8 mouse cellular contexts compared by ENCODE assay signal in the genomic region with DNA sequence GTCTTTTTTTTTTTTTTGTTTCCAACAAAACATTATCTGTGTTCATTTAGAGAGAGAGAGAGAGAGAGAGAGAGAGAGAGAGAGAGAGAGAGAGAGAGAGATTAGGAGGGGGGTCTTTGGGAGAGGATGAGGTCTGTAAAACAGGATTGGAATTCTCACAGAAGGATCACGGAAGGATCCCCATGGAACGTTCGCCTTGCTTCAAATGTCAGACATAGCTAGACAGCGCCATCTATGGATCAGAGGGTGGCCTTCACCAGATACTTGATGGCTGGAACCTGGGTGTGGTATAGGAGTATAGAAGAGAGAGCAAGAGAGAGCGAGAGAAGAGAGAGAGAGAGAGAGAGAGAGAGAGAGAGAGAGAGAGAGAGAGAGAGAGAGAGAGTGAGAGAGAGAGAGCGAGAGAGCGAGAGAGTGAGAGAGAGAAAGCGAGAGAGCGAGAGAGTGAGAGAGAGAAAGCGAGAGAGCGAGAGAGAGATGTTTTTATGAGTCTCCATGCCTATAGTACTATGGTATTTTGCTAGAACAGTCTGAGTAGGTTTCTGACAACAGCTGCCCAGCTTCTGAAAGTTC. TPM values are rescaled to one million over a fixed set of nuclear protein-coding genes. Genes with fewer than 3 reads are reported as not detected.
DNase-seq lines count a peak whose midpoint lies in the region; ATAC-seq and TF ChIP-seq lines count a peak whose summit lies in the region.

No protein-coding gene starts in this region.

- peak; percentile 85 for ATAC-seq in embryonic facial prominence, embryonic 14.5 days (ENCODE audit: low read depth)
- peak; percentile 86 for ATAC-seq in hindbrain, postnatal 0 days

- H3K9me3 ChIP-seq in embryonic facial prominence, embryonic 14.5 days (ENCODE audit: control insufficient read depth, low read length) = no peaks in the 10 kb centered on the region
- H3K9me3 ChIP-seq in hindbrain, postnatal 0 days (ENCODE audit: low read length) = no peaks in the 10 kb centered on the region
- H3K9me3 ChIP-seq in megakaryocyte, embryonic 14.5 days = no peaks in the 10 kb centered on the region

- H3K36me3 ChIP-seq in embryonic facial prominence, embryonic 14.5 days (ENCODE audit: control insufficient read depth, insufficient read depth, low read length) = no peaks in the 10 kb centered on the region
- H3K36me3 ChIP-seq in hindbrain, postnatal 0 days (ENCODE audit: insufficient read depth, low read length) = no peaks in the 10 kb centered on the region
- H3K36me3 ChIP-seq in megakaryocyte, embryonic 14.5 days (replicated peaks; ENCODE audit: low read length) = no peaks in the 10 kb centered on the region

- no peak overlapping the region for H3K4me3 ChIP-seq in embryonic facial prominence, embryonic 14.5 days (ENCODE audit: low read depth, low read length)
- H3K4me3 ChIP-seq in hindbrain, postnatal 0 days (ENCODE audit: low read length) = no peak overlapping the region
- H3K4me3 ChIP-seq in megakaryocyte, embryonic 14.5 days (replicated peaks) = peak overlapping the region; percentile 69

- peak overlapping the region; percentile 22; the same call in 1 of the 2 replicates for H3K4me2 ChIP-seq in embryonic facial prominence, embryonic 14.5 days (ENCODE audit: low read depth, low read length)
- no peak overlapping the region for H3K4me2 ChIP-seq in hindbrain, postnatal 0 days (ENCODE audit: low read depth, low read length)

- 26% methylated on average over 11 of the region's 11 CpGs for WGBS in embryonic facial prominence, embryonic 14.5 days
- 21% methylated on average over 11 of the region's 11 CpGs for WGBS in hindbrain, postnatal 0 days

- no peak overlapping the region for H3K27ac ChIP-seq in embryonic facial prominence, embryonic 14.5 days (replicated peaks; ENCODE audit: low read depth, low read length)
- no peak overlapping the region for H3K27ac ChIP-seq in hindbrain, postnatal 0 days

- no peaks in the 10 kb centered on the region for H3K27me3 ChIP-seq in embryonic facial prominence, embryonic 14.5 days (replicated peaks; ENCODE audit: control insufficient read depth, insufficient read depth, low read length)
- no peaks in the 10 kb centered on the region for H3K27me3 ChIP-seq in hindbrain, postnatal 0 days (ENCODE audit: insufficient read depth, low read length)
- peaks cover 34% of the 10 kb centered on the region for H3K27me3 ChIP-seq in megakaryocyte, embryonic 14.5 days (replicated peaks)

- peak; percentile 88 for TF ChIP-seq CTCF in hindbrain, postnatal 0 days (IDR thresholded peaks at IDR 0.05; ENCODE audit: low read depth)

- peak; percentile 65 for DNase-seq in gastrocnemius, adult 18-20 months (ENCODE audit: low spot score)
- DNase-seq in gastrocnemius, postnatal 25 days = no peak
- peak; percentile 45 for DNase-seq in adrenal gland, postnatal 25 days
- peak; percentile 93 for DNase-seq in embryonic facial prominence, embryonic 14.5 days (ENCODE audit: low spot score)
- DNase-seq in hindbrain, postnatal 0 days (ENCODE audit: low spot score) = peak; percentile 95
- DNase-seq in left cerebral cortex, adult 18-20 months (ENCODE audit: low spot score in 2 of 2) = peak; percentile 69 to 80
- DNase-seq in right cerebral cortex, postnatal 25 days = peak; percentile 33

- H3K4me1 ChIP-seq in embryonic facial prominence, embryonic 14.5 days (ENCODE audit: control insufficient read depth, insufficient read depth, low read length) = no peaks in the 10 kb centered on the region
- H3K4me1 ChIP-seq in hindbrain, postnatal 0 days (ENCODE audit: insufficient read depth, low read length) = no peaks in the 10 kb centered on the region
- peaks cover 6% of the 10 kb centered on the region for H3K4me1 ChIP-seq in megakaryocyte, embryonic 14.5 days

- H3K9ac ChIP-seq in embryonic facial prominence, embryonic 14.5 days (ENCODE audit: low read depth, low read length) = no peak overlapping the region; the same call in 1 of the 2 replicates
- H3K9ac ChIP-seq in hindbrain, postnatal 0 days (replicated peaks; ENCODE audit: low read length) = no peak overlapping the region

RNA-seq across cellular contexts. Expression of a gene that starts 6.3 kb away (rescaled TPM):
- total RNA-seq in gastrocnemius, adult 18-20 months (2021) = not detected
- not detected for total RNA-seq in gastrocnemius, postnatal 25 days (2021)
- total RNA-seq in adrenal gland, postnatal 25 days (2021) = 1.00 TPM in 1 of 2 replicates, not detected in the other
- polyA plus RNA-seq in embryonic facial prominence, embryonic 14.5 days (2014; fragmentation: Nextera tagmentation; extraction: Ambion mirVana) = 0.13 TPM in 1 of 2 replicates, not detected in the other
- total RNA-seq in hindbrain, postnatal 0 days (2014; rRNA removed) = not detected in 2 replicates
- polyA plus RNA-seq in hindbrain, postnatal 0 days (2015; fragmentation: Nextera tagmentation; extraction: Ambion mirVana) = not detected in 2 replicates
- not detected for total RNA-seq in left cerebral cortex, adult 18-20 months (2021)
- not detected in 2 replicates for polyA plus RNA-seq in megakaryocyte, embryonic 14.5 days (2012; ENCODE audit: insufficient read depth, low replicate concordance)

RNA-seq across cellular contexts. Expression of a gene that starts 11.4 kb away (rescaled TPM):
- total RNA-seq in gastrocnemius, adult 18-20 months (2021) = 1 to 10 TPM in 1 of 2 experiments, not detected in 1; 1.8 TPM
- 1 to 10 TPM in 1 of 2 experiments, not detected in 1; 1.4 TPM for total RNA-seq in gastrocnemius, postnatal 25 days (2021)
- 2.2 and 32.9 TPM in 2 replicates for total RNA-seq in adrenal gland, postnatal 25 days (2021)
- polyA plus RNA-seq in embryonic facial prominence, embryonic 14.5 days (2014; fragmentation: Nextera tagmentation; extraction: Ambion mirVana) = not detected in 2 replicates
- total RNA-seq in hindbrain, postnatal 0 days (2014; rRNA removed) = not detected in 2 replicates
- polyA plus RNA-seq in hindbrain, postnatal 0 days (2015; fragmentation: Nextera tagmentation; extraction: Ambion mirVana) = not detected in 2 replicates
- total RNA-seq in left cerebral cortex, adult 18-20 months (2021) = 1 to 10 TPM in 1 of 2 experiments, not detected in 1; 1.9 TPM
- polyA plus RNA-seq in megakaryocyte, embryonic 14.5 days (2012; ENCODE audit: insufficient read depth, low replicate concordance) = not detected in 2 replicates

RNA-seq across cellular contexts. Expression of a gene that starts 18.5 kb away (rescaled TPM):
- 1 to 10 TPM in 1 of 2 experiments, not detected in 1; 3.5 TPM for total RNA-seq in gastrocnemius, adult 18-20 months (2021)
- total RNA-seq in gastrocnemius, postnatal 25 days (2021) = not detected
- total RNA-seq in adrenal gland, postnatal 25 days (2021) = 0.52 and 119 TPM in 2 replicates
- polyA plus RNA-seq in embryonic facial prominence, embryonic 14.5 days (2014; fragmentation: Nextera tagmentation; extraction: Ambion mirVana) = 0.71 and 1.0 TPM in 2 replicates
- 1.6 TPM in 1 of 2 replicates, not detected in the other for total RNA-seq in hindbrain, postnatal 0 days (2014; rRNA removed)
- polyA plus RNA-seq in hindbrain, postnatal 0 days (2015; fragmentation: Nextera tagmentation; extraction: Ambion mirVana) = 3.4 and 4.5 TPM in 2 replicates
- not detected for total RNA-seq in left cerebral cortex, adult 18-20 months (2021)
- 1.4 and 1.8 TPM in 2 replicates for polyA plus RNA-seq in megakaryocyte, embryonic 14.5 days (2012; ENCODE audit: insufficient read depth, low replicate concordance)

RNA-seq across cellular contexts. Expression of a gene that starts 21.6 kb away (rescaled TPM):
- under 1 TPM in 1 of 2 experiments, not detected in 1; 1.00 TPM for total RNA-seq in gastrocnemius, adult 18-20 months (2021)
- total RNA-seq in gastrocnemius, postnatal 25 days (2021) = not detected
- 5.9 TPM in 1 of 2 replicates, not detected in the other for total RNA-seq in adrenal gland, postnatal 25 days (2021)
- polyA plus RNA-seq in embryonic facial prominence, embryonic 14.5 days (2014; fragmentation: Nextera tagmentation; extraction: Ambion mirVana) = not detected in 2 replicates
- total RNA-seq in hindbrain, postnatal 0 days (2014; rRNA removed) = 0.21 and 1.2 TPM in 2 replicates
- polyA plus RNA-seq in hindbrain, postnatal 0 days (2015; fragmentation: Nextera tagmentation; extraction: Ambion mirVana) = not detected in 2 replicates
- total RNA-seq in left cerebral cortex, adult 18-20 months (2021) = not detected
- not detected in 2 replicates for polyA plus RNA-seq in megakaryocyte, embryonic 14.5 days (2012; ENCODE audit: insufficient read depth, low replicate concordance)

RNA-seq across cellular contexts. Expression of a gene that starts 26.0 kb away (rescaled TPM):
- total RNA-seq in gastrocnemius, adult 18-20 months (2021) = 10 to 100 TPM; 27.9 to 28.5 TPM
- 10 to 100 TPM; 18.9 to 26.3 TPM for total RNA-seq in gastrocnemius, postnatal 25 days (2021)
- total RNA-seq in adrenal gland, postnatal 25 days (2021) = 57.1 and 84.5 TPM in 2 replicates
- 54.2 and 54.6 TPM in 2 replicates for polyA plus RNA-seq in embryonic facial prominence, embryonic 14.5 days (2014; fragmentation: Nextera tagmentation; extraction: Ambion mirVana)
- total RNA-seq in hindbrain, postnatal 0 days (2014; rRNA removed) = 20.0 and 43.1 TPM in 2 replicates
- polyA plus RNA-seq in hindbrain, postnatal 0 days (2015; fragmentation: Nextera tagmentation; extraction: Ambion mirVana) = 45.7 and 47.3 TPM in 2 replicates
- total RNA-seq in left cerebral cortex, adult 18-20 months (2021) = 10 to 100 TPM; 39.4 to 40.4 TPM
- polyA plus RNA-seq in megakaryocyte, embryonic 14.5 days (2012; ENCODE audit: insufficient read depth, low replicate concordance) = 4.3 and 19.8 TPM in 2 replicates
